Mouse (Mus musculus) WW6 (cell line): ENCODE measurements around the gene Dao.

Experiments used
- DNase-seq: peaks from one replicate; pipeline ENCODE4 v3.0.0-alpha.2; 2013; ENCODE audit warnings: low read depth, low spot score

Gene Dao

GRCm38 (mm10) chr5:114003542-114003941 is at the start of gene Dao:
Dao (plus strand) TSS chr5:114003703.
- no peak for DNase-seq

- no peak for DNase-seq
Observed at GRCm38 (mm10) chr5:113954421-113954820, 49.1 kb upstream of the Dao start.

- DNase-seq = no peak
Observed at GRCm38 (mm10) chr5:113955281-113955680, 48.2 kb upstream of the Dao start.

DNA sequence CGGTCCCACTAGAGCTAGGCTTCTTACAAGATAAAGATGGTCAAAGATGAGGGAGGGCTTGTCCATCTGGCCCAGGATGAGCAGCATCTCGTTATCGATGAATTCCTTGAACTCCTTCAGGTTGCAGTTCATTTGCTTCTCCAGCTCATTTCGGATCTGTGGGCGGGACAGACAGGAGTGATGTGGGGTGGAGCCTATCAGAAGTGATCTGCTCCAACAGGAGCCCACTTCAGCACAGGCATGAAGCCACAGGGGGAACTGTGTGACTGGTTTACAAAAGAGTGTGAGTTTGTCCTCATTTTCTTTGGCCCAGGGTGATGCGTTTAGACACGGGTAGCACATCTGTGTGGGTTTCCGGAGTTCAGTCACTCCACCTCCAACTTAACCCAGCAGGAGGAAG is 47.8 kb upstream of the Dao start:
- DNase-seq = no peak

DNA sequence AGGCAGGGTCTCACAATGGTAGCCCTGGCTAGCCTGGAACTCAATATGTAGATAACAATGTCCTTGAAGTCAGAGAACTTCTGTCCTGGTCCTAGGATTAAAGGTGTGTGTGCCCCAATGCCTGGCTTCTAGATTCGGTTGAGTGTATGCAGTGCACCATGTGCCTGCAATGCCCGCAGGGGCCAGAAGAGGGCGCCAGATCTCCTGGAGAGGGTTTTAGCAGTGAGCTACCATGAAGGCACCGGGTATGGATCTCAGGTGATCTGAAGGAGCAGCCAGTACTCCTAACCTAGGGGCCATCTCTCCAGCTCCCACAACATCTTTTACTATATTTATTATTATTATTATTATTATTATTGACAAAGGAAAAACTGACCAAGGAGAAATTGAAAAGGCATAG is 47.0 kb upstream of the Dao start:
- DNase-seq = peak; percentile 65

GRCm38 (mm10) chr5:113959039-113959438 is 44.5 kb upstream of the Dao start:
- no peak for DNase-seq

DNA sequence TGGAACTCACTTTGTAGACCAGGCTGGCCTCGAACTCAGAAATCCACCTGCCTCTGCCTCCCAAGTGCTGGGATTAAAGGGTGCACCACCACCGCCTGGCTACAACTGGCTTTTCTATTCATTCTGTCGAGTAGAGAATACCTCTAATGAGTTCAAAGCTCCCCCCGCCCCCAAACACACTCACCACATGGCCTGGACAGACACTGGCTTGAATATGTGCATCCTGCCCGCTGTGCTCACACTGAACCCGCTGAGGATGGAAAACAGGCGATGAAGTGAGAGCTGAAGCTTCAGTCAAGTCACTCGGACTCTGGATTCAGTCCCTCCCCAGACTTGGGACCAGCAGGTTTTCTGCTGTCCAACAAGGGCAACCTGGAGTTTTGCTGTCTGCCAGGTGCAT is 43.1 kb upstream of the Dao start:
- no peak for DNase-seq

DNA sequence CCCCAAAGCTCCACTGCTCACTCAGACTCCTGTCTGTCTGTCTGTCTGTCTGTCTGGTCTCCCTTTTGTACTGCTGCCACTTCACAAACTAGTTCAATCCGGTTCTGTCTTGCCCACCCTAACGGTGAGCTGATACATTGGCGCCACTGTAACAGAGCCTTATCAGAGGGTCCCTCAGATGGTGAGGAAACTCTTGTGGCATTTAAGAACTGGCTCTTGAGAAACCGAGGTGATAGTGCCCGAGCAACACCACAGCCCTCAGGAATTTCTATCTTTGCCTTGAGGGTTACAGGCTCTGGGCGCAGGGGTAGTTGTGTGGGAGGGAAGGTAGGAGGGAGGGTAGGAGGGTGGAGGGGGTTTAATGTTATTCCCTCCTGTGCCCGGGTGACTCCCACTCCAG is 41.7 kb upstream of the Dao start:
- DNase-seq = no peak

DNA sequence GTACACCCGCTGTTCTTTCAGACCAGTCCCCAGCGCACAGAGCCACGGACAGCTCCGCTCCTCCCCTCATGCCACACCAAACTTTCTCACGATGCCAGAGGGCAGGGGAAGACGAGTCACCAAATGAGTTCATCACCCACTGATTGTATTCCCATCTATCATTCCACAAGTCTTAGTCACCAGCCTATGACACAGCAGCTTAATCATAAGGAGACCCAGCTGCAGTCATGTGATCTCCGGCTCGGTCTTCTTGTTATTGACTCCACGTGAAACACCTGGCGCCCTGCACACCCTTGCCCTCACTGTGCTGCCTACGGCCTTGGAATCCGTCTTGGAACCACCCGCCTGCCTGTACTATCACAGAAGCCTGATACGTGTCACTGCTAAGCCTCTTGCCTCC is 38.5 kb upstream of the Dao start:
- DNase-seq = no peak

- DNase-seq = no peak
Observed at GRCm38 (mm10) chr5:113965659-113966185, 37.8 kb upstream of the Dao start.

DNA sequence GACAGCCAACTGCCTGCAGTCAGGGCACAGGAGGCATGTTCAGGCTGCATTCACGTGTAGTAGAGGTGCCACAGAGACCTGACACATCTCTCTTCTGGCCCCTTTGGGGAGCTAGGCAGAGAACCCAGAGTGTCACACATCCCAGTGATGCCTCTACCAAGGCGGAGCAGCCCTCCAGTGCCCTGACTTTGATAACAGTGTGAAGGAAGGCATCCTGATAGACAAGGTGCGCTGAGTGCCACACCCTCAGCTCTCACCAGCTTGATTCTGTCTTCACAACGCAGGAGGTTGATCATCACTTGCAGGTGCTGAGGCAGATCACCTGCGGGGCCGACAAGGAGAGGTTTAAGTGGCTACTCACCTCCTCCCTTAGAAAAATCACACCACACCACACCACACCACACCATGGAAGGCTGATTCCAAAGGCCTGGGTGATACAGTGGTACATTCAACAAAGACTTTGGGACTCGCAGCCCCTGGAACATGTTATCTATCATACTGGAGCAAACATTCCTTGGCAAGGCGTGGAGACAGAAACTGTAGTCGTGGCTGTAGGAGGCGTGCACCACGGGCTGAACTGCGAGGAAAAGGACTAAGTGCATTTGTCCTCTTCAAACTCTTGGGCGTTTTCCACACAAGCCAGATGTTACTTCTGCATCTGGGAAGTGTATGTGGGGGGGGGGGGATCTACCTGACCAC is 36.9 kb upstream of the Dao start:
- DNase-seq = no peak

- DNase-seq = no peak
Observed at GRCm38 (mm10) chr5:113968371-113968770, 35.1 kb upstream of the Dao start.

GRCm38 (mm10) chr5:113971434-113971960 is 32.0 kb upstream of the Dao start:
- no peak for DNase-seq

- DNase-seq = peak; percentile 56
Observed at GRCm38 (mm10) chr5:113972589-113973515, 30.7 kb upstream of the Dao start.

- no peak for DNase-seq
Observed at GRCm38 (mm10) chr5:113973790-113974189, 29.7 kb upstream of the Dao start.

DNA sequence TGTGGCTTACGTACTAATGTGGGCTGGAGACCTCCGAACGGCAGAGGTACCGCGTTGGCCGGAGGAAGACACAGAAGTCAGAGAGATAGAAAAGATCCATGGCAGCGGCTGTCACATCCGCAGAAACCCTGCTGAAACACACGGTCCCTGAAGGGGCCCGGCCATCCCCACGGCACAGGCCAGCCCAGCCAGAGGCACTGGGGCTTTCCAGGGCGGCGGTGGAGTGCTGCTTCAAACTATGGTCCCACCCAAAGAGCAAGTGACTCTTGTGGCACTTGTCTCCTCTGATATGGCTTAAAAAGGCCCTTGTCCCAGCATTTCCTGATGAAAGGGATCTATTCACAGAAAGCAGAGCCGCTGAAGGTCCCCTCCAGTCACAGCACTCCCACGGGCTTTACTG is 28.9 kb upstream of the Dao start:
- DNase-seq = no peak

DNA sequence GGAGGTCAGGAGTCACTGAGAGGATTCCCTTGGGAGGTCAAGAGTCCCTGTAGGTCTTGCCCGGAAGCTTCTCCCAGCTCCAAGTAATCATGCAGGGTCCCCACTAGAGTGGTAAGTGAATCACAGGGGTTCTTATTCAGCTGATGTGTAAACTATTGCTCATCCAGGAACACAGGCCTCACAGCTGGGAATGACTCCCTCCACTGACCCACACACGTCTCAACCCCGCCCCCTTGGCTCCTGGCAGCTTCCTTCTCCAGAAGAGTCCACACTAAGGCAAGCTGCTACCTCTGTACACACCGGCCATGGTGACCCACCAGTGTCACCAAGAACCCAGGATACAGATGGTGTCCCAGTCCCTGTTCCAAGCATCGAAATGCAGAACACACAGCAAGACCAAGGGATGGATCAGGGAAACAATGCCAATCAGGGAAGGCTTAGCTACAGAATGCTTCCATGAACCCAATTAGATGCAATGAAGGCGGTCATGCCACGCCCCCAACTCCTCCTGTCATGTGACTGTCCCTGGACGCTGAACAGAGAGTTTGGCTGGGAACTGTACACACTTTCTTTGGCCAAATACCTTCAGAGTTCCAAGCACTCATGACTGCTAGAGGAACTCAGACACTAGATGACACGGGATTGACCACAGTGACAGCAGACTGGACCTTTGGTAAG is 27.8 kb upstream of the Dao start:
- DNase-seq = no peak

DNA sequence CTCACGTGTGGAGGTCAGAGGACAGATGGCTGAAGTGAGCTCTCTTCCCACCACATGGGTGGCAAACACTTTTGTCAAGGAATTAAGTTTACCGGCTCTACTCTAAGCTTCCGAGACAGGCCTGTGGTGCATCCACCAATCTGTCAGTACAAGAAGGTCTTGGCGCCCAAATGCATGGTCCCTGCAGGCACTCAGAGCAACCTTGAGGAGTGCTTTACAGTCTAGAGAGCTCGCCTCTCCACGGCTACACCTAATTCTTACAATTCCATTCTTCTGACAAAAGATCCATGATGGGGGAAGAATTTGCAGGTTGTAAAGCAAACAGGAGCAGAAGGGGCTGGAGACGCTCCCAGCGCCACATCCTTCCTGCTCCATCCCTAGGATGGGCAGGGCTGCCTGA is 26.9 kb upstream of the Dao start:
- no peak for DNase-seq

- DNase-seq = no peak
Observed at GRCm38 (mm10) chr5:113977309-113977708, 26.2 kb upstream of the Dao start.

GRCm38 (mm10) chr5:113980511-113980910 is 23.0 kb upstream of the Dao start:
- DNase-seq = no peak

DNA sequence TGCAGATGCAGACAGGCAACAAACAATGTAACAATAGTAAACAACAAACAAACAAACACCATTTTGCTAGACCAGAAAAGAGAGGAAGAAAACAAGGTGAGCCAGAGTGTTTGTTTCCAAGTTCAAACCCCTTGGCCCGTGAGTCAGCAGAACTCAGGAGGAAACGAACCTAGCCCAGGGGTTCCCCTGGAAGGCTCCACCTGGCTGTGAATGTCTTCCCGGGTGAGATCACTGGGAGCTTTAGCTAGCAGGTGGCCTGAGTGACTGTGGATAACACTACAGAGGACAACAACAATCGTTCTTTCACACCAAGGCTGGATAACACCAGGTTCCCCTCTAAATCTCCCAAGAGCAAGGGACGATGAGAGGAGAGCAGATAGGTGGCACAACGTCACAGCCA is 22.3 kb upstream of the Dao start:
- no peak for DNase-seq

GRCm38 (mm10) chr5:113981843-113982242 is 21.7 kb upstream of the Dao start:
- no peak for DNase-seq
